Mouse (Mus musculus) erythroid progenitor cell, adult 5-6 weeks (primary cell): ENCODE measurements around the gene Syt13. TPM values are rescaled to one million over a fixed set of nuclear protein-coding genes. Genes with fewer than 3 reads are reported as not detected.

Experiments used
- ATAC-seq: replicated peaks from 2 replicates; pipeline ENCODE4 v1.8.0; 2016; ENCODE audit warnings: moderate number of reproducible peaks, mild to moderate bottlenecking, moderate TSS enrichment, inconsistent platforms; ENCODE audit not compliant: poor library complexity, low FRiP score, severe bottlenecking
- total RNA-seq, 2 experiments: library from RNA; stranded (forward) in 1 of 2; stranded (reverse) in 1 of 2; fragments of 150-400 nt in 1 of 2; fragments of 186-747, 209-891 nt in 1 of 2; gene quantifications; 2 replicates each; pipeline versions ENCODE4 v1.2.3 to v1.2.4; 2015 to 2017; ENCODE audit warnings: low replicate concordance in 2 of 2

Gene Syt13
- total RNA-seq, 2 experiments from 2014 or later: not detected

DNA sequence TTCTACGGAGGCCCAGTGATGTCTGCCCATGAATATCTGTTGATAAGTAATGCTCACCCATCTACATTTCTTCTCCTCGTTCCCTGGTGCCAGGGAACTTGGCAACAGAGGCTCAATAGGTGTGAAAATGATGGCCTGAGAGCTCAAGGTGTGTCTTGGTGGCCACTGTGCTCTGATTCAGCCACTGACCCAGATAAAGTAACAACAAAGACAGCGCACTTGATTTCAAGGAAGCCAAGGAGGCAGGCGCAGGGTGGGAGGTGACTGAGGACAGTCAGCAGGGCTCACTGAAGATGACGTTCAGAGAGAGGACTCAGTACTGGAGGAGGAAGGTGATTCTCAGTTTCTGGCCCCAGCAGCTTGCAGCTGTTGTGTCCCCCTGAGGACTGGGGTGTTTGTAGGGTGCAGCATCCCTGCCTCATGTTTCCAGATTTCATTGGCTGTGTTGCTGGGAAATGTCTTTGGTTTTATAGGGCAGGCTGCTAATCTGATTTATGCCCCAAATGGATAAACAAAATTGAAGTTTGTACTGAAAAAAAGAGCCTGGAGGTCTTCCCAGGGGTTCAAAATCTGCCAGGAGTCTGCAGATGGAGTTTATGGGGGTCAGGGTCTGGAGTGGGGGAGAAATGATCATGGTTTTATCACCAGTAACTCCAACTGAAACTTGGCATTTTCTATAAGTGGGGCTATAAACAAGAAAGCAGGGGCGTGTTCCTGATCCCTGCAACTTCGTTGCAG lies 2.7 kb downstream of the Syt13 start:
- ATAC-seq: no peak

DNA sequence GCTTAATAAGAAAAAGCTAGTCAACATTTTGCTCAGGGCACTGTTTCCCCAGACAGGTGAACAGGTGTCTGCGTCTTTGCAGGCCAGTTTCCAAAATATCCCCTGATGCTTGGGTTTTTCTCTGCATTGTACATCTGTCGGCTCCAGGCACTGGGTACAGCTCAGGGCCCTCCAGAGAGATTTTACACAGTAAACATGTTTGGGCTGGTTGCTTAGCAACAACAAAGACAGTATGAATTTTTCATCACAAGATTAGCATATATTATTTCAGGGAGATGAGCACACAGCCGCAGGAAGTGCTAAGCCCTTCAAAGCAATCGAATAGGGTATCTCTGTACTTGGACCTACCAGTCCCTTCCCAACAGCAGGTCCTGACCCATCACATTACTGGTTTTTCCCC lies 5.8 kb downstream of the Syt13 start:
- ATAC-seq: no peak

DNA sequence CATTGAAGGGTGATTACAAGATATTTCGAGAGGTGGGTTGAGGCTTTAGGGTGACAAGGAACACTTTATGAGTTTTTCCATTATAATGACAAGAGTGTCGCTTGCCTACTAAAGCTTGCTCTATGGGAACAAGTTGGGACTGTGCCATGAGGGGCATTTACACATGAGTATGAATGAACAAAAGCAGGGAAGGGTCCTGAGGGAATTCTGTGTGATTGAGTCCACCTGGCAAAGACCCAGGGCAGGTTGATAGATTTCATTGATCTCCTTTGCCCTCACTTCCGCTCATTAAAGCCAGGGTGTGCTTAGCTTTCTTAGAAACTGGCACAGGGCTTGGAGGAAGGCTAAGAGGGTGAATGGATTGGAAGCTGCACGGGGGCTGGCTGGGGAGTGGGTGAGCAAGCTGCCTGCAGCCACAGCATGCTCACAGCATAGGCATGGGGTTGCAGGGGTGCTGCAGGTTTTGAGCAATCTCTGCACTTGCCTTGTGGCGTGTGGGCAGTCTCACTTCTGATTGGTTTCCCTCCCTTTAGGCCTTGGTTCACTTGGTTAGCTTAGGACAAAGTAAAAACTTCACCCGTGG lies 9.9 kb downstream of the Syt13 start:
- ATAC-seq: no peak

DNA sequence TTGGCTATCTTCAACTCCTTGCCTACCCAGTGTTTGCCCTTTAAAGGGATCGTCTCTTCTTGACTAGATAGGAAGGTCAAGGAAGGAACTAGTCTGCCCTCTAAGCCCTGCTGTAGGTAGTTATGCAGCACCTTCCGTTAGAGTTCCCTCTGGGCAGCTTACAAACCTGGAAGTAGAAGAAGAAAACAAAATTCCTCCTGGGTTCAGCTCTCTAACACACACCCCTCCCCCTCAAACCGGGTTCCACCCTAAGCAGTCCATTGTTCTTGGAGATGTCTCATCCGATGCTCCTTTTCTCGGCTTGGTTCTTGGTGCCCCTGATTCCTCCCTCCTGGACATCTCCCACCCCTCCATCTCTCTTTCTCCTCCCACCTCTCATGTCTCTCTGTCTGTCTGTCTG lies 14.8 kb downstream of the Syt13 start:
- ATAC-seq: no peak

DNA sequence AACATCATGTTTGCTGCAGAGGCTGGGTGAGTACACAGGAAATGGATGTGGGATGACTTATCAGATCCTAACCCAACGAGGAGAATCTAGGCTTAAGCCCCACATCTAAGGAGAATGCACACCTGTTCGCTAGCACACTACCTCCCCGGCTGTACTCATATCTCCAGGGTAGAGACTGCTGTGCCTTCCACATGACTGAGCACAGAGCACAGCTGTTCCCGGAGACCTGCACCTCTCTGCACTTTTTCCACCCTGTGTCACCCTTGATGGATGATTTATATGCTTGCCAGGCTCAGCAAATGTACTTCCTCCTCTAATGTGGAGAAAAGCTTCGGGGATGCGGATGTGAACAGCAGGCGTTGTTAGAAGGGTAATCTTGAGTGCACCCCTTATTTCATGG lies 16.2 kb downstream of the Syt13 start:
- no peak for ATAC-seq

DNA sequence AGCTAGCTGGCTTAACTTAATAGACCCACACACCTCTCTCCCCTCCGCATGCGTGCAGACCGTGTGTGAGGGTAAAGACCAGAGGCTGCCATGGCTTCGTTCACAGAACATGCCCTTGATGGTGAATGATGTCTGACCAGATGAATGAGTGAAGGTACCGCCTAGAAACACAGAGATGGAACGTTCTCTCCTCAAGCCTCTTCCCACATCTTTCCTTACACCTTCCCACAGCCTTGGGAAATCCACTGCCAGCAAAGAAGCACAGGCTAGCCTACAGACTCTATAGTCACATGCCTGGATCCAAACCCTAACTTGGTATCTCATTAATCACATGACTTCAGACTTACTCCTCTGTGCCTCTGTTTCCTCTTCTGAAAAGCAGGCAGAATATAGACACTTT lies 18.5 kb downstream of the Syt13 start:
- no peak for ATAC-seq

DNA sequence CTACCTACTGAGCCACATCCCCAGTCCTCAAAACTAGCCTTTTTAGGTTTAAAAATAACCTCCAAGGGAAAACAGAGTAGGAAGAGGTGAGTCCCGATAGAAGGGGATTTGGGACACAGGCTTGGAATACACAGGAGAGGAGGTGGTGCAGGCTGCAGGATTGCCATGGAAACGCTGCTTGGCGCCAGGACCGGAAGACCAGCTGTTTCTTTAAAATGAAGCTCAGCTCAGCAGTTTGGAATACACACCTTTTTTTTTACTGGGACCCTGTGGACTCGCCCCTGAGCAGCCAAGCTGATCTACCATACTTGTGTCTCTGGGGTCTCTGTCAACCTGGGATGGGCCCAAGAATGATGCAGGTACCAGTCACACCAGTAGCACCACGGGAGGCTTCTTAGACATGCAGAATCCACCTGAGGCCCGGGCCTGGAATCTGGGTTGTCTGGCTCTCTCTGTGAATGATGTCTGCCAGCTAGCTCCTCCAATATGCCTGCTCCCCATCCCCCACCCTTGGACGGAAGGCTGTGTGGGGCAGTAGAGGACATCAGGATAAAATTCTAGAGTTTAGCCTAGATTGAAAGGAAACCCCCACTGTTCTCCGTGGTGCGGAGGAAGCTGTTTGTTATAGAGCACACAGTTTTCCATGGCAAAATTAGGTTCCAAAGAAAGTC lies 19.5 kb downstream of the Syt13 start:
- no peak for ATAC-seq

DNA sequence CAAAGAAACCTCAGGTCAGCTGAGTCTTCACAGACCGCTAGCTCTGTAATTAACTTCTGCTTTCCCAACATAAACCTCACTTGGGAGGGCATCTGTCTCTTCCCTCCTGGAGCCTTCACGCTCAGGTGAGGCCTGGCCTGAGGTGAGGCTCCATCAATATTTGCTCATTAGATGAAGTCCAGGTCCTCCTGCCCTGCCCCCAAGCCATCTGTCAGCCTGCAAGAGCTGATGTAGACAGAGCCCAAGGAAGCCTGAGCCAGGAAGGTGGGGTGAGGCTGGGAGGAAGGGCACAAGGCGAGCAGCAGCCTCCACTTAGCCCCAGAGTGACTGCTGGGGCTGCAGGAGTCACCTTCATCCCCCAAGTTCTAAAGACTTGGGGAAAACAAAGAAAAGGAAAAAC lies 20.6 kb downstream of the Syt13 start:
- ATAC-seq: no peak

DNA sequence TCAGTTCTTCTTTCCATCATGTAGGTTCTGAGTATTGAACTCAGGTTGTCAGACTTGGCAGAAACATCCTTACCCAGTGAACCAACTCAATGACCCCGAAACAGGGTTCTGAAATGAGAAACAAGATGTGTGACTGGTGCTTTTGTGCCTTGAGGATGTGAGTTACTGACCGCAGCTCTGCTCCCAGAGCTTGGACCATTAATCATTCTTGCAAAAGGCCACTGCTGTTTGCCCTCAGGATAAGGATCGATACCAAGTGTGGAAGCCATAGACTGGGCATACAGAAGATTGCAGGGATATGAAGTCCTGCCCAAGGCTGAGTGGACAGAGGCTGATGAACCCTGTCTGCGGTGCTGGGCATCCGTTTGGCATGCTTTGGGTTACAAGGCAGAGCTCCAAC lies 23.2 kb downstream of the Syt13 start:
- no peak for ATAC-seq

DNA sequence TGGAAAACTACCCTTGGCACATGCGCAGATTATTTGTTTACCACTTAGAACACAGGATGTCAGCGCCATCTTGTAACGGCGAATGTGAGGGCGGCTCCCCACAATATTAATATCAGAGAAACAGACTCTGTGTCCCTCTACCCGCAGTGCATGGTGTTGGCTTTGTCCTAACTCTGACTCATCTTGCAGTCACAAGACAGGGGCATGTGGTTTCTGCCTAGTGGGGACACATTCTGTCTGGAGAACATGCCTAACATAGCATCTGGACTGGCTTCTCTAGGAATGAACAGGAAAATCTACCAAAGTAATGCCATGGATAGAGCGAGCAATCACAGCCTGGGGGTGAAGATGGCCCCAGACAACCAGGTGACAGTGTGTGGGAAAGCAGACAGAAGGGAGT lies 23.9 kb downstream of the Syt13 start:
- no peak for ATAC-seq

DNA sequence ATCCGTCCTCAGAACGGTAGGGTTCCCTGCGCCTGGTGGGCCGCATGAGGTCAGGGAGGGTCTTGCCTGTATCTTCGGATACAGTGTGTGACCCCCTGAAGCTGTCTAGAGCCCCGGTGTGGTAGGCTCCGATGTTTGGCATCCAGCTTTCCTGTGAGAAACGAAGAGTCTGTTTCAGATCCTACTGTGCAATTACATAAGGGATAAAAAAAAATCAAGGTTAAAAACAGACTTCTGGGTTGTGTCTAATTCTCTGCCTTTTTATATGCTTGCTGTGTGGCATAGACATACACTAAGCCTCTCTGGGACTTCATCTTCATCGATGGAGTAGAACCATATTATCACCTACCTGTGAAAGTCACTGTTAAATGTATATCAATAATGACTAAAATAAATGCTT lies 26.1 kb downstream of the Syt13 start:
- no peak for ATAC-seq

DNA sequence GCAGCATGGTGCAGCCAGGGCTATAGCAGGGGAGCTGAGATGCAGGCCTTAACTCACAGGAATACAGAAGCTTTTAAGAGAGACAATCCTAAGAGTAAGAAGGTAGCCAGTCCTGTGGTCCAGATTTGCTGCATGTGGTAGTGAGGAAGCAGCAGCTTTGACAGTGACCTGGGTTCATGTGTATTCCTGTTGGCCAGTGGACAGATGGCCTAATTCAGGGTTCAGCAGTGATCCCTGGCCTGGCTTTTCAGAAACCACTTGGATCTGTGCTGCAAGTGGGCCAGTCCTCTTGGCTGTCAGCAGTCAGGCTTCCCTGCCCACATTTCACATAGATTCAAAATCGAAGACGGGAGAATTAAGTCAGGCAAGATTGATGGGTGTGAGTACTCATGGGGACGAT lies 26.6 kb downstream of the Syt13 start:
- ATAC-seq: no peak

DNA sequence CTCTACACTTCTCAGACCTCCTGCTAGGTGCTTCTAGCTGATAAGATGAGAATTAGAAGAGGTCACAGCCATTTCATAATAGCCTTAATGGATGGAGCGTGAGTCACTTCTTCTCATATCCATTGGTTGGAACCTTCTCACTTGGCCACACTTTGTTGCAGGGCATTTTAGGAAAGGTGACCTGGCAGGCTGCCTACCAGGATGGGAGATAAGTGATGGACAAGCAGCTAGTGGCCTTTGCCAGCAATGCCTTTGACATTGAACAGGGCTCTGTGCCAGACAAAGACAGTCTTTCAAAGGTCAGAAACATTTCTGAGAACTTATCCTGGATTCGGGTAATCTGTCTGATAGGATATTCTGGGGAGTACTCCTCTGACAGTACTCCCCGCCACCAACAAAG lies 28.5 kb downstream of the Syt13 start:
- ATAC-seq: no peak

DNA sequence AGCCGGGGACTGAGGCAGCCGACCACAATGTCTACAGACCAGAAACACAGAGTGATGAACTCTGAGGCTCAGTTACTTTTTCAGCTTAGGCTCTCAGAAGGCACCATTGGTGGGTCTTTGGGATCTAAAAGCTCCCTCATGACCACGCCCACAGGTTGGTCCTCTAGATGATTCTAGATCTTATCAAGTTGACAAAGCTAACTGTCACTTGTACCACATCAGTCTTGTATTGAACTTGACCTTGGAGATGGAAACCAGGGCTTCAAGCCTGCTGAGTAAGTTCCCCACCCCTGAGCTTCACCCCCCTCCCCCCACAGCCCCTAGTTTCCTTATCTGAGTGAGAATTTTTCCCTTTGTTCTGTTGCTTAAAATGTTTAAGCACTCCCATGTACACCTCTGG lies 29.5 kb downstream of the Syt13 start:
- ATAC-seq: no peak

DNA sequence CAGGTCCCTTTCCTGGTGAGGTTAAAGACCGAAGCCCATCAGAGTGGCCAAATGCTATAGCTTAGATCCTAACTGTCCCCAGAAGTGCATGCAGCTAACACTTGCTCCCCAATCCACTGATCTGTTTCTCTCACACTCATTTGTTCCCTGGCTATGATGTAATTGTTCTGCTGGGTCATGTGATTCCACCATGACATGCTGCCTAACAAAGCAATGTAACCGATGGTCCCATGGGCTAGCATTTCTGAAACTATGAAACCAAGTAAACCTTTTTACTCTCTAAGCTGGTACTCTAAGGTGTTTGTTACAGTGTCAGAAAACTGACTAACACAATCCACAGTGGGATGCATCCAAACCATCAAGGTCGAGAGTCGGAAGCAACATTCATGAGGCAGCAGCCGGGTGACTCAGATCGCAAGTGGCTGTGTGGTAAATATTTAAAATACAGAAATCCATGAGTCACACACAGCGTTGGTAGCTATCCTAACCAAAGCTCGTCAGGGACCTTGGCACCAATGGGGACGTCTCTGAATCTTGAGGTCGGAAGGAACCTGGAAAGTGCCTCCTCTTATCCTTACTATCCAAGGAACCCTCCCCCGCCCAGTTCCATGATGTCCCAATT lies 30.3 kb downstream of the Syt13 start:
- ATAC-seq: no peak

DNA sequence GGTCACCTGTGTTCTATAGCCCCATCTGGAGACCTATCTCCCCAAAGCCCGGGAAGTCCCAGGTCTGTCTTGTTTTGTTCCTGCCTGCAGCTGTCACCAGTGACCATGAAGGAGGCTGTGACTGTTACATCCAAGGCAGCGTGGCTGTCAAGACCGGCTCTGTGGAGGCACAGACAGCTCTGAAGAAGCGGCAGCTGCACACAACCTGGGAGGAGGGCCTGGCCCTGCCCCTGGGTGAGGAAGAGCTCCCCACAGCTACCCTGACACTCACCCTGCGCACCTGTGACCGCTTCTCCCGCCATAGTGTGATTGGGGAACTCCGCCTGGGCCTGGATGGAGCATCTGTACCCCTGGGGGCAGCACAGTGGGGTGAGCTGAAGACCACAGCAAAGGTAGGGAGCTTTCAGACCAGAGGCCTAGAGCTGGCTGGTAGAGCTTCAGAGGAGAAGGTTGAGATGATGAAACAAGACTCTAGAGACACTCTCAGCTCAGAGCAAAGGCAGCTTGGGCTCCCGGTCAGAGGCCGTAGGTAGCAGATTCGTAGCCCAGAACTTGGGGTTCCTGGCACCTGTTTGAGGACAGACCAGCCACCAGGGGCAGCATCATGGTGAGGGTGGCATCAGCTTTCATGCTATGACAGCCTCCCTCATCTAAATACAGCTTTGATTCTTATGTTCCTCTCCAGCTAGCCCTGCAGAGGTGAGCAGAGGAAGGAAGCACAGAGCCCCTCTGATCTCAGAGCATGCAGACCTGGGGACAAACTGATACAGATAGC lies 31.1 kb downstream of the Syt13 start:
- ATAC-seq: no peak; the same call in 1 of the 2 replicates

DNA sequence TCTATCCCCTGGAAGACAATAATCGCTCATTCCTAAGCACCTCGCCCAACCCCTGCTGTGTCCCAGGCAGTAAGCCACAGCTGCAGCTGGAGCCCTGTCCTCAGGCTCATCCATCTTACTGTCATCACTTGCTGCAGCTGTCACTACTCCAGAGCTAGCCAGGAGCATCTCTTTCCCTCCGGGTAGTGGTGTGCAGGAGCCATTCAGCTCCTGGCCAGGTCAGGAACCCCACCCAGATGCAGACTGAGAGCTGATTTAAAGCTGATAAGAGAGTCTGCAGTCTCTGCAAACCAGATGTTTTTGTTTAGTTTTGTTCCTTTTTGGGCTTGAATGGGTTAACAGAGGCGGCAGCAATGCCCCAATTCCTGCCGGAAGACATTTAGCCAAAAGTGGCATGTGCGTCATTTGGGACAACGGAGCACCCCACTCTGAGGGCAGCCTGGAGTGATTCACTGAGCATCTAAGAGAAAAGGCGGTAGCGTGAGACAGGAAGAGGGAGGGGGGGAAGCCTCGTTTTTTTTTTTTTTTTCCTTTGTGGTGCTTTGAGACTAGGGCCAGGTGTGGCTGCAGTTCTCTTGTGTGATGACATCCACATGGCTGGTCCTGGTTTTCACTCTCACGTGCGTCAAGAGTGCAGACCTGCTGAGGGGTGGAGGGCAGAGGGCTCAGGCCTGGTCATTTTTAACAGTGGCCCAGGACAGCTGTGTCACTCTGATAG lies 33.2 kb downstream of the Syt13 start:
- no peak for ATAC-seq

DNA sequence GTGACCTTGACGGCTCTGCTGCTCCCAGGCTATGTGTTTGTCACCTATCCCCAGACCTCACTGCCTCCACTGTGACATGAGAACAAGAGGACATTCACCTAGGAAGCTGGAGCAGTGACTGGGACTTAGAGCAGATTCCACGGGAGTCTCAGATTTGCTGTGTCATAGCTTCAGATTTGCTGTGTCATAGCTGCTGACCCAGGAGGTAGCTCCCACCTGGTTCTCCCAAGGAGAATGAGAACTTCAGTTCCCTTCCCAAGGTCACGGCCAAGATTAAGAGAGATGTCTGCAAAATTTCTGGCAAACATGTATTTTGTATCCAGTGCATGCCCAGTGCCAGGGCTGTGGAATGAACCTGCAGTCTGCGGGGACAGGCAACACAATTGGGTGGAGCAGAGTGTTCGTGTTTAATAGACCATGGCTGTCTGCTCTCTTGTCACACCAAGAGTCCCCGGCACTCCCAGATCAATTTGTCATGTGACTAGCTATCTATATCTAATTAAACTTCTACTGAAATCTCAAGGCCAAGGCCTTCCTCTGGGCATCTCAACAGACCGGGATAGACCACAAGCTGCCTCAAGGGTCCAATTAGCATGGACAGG lies 33.9 kb downstream of the Syt13 start:
- no peak for ATAC-seq

DNA sequence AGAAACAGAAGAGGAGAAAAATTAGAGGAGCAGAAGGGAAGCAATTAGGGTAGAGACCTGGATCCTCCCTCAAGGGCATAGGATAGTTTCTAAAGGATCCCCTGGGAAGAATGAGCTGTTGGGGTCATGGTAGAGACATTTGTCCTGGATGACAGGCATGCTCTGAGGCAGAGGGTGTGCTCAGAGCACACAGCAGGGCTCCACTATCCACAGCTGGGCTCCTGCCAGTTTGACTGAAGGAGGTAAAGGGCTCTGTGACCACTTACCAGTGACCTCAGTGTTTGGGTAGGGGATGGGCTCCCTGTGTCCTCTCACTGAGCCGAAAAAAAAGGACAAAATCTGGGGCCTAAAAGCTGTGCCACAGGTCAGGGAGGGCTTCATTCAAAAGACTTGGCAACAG lies 34.6 kb downstream of the Syt13 start:
- ATAC-seq: no peak
